Mouse (Mus musculus) heart, adult 2 months (tissue): ENCODE data around the gene Csmd2. TPM values are rescaled to one million over a fixed set of nuclear protein-coding genes. Genes with fewer than 3 reads are reported as not detected.

Source experiments
- DNase-seq, 2 experiments: peaks; one replicate each; pipeline ENCODE4 v3.0.0; 2021
- H3K27ac ChIP-seq: fragments of 200-600 bp; 2 replicates; pipeline ENCODE4 v1.8.1; 2022
- H3K27me3 ChIP-seq: fragments of 200-500 bp; 2 replicates; pipeline ENCODE4 v1.6.1; 2012; ENCODE audit warnings: mild to moderate bottlenecking, low read length, inconsistent platforms, mixed read lengths; ENCODE audit not compliant: control insufficient read depth, insufficient read depth
- H3K36me3 ChIP-seq: fragments of 200-500 bp; 2 replicates; pipeline ENCODE4 v1.6.1; 2012; ENCODE audit warnings: low read length, inconsistent platforms; ENCODE audit not compliant: control insufficient read depth, insufficient read depth
- H3K4me1 ChIP-seq: fragments of 200-500 bp; 2 replicates; pipeline ENCODE4 v1.6.1; 2011; ENCODE audit warnings: low read length; ENCODE audit not compliant: control insufficient read depth, insufficient read depth
- H3K4me3 ChIP-seq: fragments of 200-600 bp; 2 replicates; pipeline ENCODE4 v1.8.1; 2022
- H3K79me2 ChIP-seq: fragments of 200-500 bp; replicated peaks from 2 replicates; pipeline ENCODE4 v1.6.1; 2012; ENCODE audit warnings: mild to moderate bottlenecking, inconsistent platforms, low read length, moderate library complexity, mixed read lengths; ENCODE audit not compliant: control insufficient read depth, insufficient read depth
- H3K9ac ChIP-seq: fragments of 200-500 bp; 2 replicates; pipeline ENCODE4 v1.6.1; 2012; ENCODE audit warnings: low read depth, mild to moderate bottlenecking, control low read depth, inconsistent platforms, low read length, mixed read lengths
- CTCF ChIP-seq: fragments of 200-600 bp; IDR thresholded peaks from 2 replicates; pipeline ENCODE4 v1.8.1; 2022; ENCODE audit warnings: antibody characterized with exemption, mild to moderate bottlenecking, moderate library complexity
- EP300 ChIP-seq: fragments of 200-500 bp; IDR thresholded peaks from 2 replicates; pipeline ENCODE4 v1.6.1; 2011; ENCODE audit warnings: low read depth, low read length, control low read depth; ENCODE audit not compliant: insufficient read depth
- POLR2A ChIP-seq: fragments of 200-500 bp; IDR thresholded peaks from 2 replicates; pipeline ENCODE4 v1.6.1; 2011; ENCODE audit warnings: mild to moderate bottlenecking, low read depth, low read length, control low read depth; ENCODE audit not compliant: insufficient read depth
- WGBS: fragments of 180-500 bp; shearing (Covaris S2); methylation state at CpG from one replicate; pipeline ENCODE4 v1.1.7; 2018; 5-methylcytosine and 5-hydroxymethylcytosine counted together
- intact Hi-C: fragments of 180-260 bp; cut with DNase I; formaldehyde crosslinking; loops from one replicate; pipeline ENCODE4 v1.15.1; 2025
- polyA plus RNA-seq: library from polyadenylated mRNA; depleted of rRNA; stranded (reverse); fragments of >200 nt; gene quantifications from 2 replicates; pipeline ENCODE4 v1.2.3, GENCODE M21; 2012
- total RNA-seq, 2 experiments: library from RNA; stranded (reverse); gene quantifications; 2 replicates each; pipeline ENCODE4 v1.2.3; 2021

Gene Csmd2
- total and polyA plus RNA-seq, 3 experiments = not detected

- 68% methylated on average over 6 of the region's 6 CpGs for WGBS
- Histone ChIP-seq H3K4me1 (no peaks in the 10 kb centered on the region), H3K4me3 (no peak overlapping the region), H3K27me3 (no peaks in the 10 kb centered on the region), H3K27ac (no peak overlapping the region), H3K79me2 (no peaks in the 10 kb centered on the region), H3K36me3 (no peaks in the 10 kb centered on the region), H3K9ac (no peak overlapping the region)
- intact Hi-C loops = no loop called here
- TF ChIP-seq CTCF = no peak
- TF ChIP-seq EP300 = no peak
- no peak for TF ChIP-seq POLR2A
- DNase-seq = no peak
Observed at GRCm38 (mm10) chr4:128550756-128551155, 563.1 kb downstream of the Csmd2 start.

DNA sequence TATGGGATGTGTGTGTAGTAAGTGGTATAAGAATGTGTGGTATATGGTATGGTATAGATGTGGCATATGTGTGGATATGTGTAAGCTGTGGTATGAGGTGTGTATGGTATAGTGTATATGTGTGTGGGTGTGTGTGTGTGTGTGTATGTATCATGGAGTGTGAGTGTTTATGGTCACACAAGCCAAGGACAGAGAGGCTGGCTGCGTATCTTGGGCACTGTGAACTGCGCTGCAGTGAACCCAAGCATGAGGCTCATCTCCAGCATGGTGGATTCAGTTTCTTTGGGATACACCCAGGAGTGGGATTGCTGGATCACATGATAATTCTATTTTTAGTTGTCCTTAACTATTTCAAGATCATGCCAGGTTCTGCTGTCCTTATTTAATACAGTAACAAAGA, 566.5 kb downstream of the Csmd2 start:
- Histone ChIP-seq H3K4me1 (no peaks in the 10 kb centered on the region), H3K4me3 (no peak overlapping the region), H3K36me3 (no peaks in the 10 kb centered on the region), H3K79me2 (no peaks in the 10 kb centered on the region), H3K27me3 (no peaks in the 10 kb centered on the region), H3K9ac (no peak overlapping the region), H3K27ac (no peak overlapping the region)
- 91% methylated on average over 2 of the region's 2 CpGs for WGBS
- DNase-seq = no peak
- no peak for TF ChIP-seq EP300
- TF ChIP-seq CTCF = no peak
- no peak for TF ChIP-seq POLR2A
- intact Hi-C loops = no loop called here

- H3K36me3 ChIP-seq = no peaks in the 10 kb centered on the region
- no peak overlapping the region for H3K4me3 ChIP-seq
- intact Hi-C loops = no loop called here
- H3K27me3 ChIP-seq = no peaks in the 10 kb centered on the region
- H3K27ac ChIP-seq = no peak overlapping the region
- TF ChIP-seq EP300 (no peak), CTCF (peak; percentile 30)
- no peaks in the 10 kb centered on the region for H3K79me2 ChIP-seq
- WGBS = 80% methylated on average over 3 of the region's 3 CpGs
- H3K9ac ChIP-seq = no peak overlapping the region
- DNase-seq = no peak
- no peaks in the 10 kb centered on the region for H3K4me1 ChIP-seq
Observed at GRCm38 (mm10) chr4:128560327-128560726, 572.7 kb downstream of the Csmd2 start.

DNA sequence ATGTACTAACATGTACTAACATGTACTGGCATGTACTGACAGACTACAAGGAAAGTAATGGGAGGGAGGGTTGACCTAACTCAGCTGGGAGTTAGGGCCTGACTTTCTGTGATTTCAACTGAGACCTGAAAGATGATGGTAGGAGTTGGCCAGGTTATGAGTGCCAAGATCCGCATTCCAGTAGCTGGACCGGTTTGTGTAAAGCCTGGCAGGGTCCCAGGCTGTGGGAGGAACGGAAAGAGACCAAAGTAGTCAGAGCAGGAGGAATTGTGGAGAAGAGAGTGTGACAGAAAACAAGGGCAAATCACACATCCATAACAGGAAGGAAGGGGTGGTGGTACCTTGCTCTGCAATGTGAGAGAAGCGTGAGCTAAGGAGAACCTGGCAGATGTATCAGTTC, 588.2 kb downstream of the Csmd2 start:
- Histone ChIP-seq H3K4me1 (no peaks in the 10 kb centered on the region), H3K9ac (no peak overlapping the region), H3K4me3 (no peak overlapping the region), H3K36me3 (no peaks in the 10 kb centered on the region), H3K27me3 (no peaks in the 10 kb centered on the region), H3K79me2 (no peaks in the 10 kb centered on the region), H3K27ac (no peak overlapping the region)
- WGBS = 36% methylated on average over 4 of the region's 4 CpGs
- TF ChIP-seq CTCF = no peak
- no peak for TF ChIP-seq POLR2A
- no peak for TF ChIP-seq EP300
- no peak for DNase-seq
- intact Hi-C loops = no loop called here

DNA sequence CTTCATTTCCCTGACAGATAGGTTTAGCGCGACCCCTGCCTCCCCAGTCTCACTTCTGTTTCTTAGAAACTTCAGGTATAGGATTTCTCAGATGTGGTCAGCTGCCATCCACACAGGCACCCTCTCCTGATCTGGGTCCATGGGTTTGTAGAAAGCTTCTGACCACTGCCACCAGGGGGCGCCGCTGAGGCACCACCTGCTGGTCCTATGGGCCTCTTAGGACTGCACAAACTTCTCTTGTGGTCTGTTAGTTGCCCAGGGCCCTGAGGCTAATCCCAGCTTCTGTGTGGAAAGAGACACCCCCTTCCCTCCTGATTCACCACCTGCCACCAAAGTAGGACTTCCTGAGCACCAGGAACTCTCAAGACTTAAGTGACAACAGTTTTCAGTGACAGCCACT, 591.5 kb downstream of the Csmd2 start:
- Histone ChIP-seq H3K4me3 (no peak overlapping the region), H3K9ac (no peak overlapping the region), H3K27ac (no peak overlapping the region), H3K4me1 (no peaks in the 10 kb centered on the region), H3K79me2 (no peaks in the 10 kb centered on the region), H3K27me3 (no peaks in the 10 kb centered on the region), H3K36me3 (no peaks in the 10 kb centered on the region)
- TF ChIP-seq POLR2A (no peak), CTCF (peak; percentile 63)
- intact Hi-C loops = no loop called here
- peak; percentile 14 to 25 for DNase-seq
- 51% methylated on average over 4 of the region's 4 CpGs for WGBS

DNA sequence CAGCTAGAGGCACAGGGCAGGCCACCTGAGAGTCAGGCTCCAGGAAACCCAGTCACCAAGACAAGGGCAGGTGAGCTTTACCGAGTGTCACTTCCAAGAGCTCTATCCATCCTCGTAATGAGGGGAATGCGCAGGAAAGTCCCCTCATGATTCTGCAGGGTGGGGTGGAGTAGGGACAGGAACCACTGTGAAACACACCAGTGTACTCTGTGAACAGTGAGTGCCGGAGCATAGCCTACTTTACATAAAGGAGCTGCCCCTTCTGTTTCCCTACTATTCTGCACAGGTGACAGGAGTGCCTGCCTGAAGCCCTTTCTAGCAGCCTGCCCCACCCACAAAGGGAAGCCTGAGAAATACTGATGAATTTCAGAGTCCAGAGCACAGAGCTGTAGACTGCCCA, 605.6 kb downstream of the Csmd2 start:
- H3K9ac ChIP-seq = no peak overlapping the region
- no peak for TF ChIP-seq EP300
- TF ChIP-seq POLR2A = no peak
- TF ChIP-seq CTCF = no peak
- intact Hi-C loops = no loop called here
- no peak overlapping the region for H3K27ac ChIP-seq
- H3K36me3 ChIP-seq = no peaks in the 10 kb centered on the region
- DNase-seq = no peak
- H3K79me2 ChIP-seq = no peaks in the 10 kb centered on the region
- H3K4me3 ChIP-seq = no peak overlapping the region
- H3K27me3 ChIP-seq = no peaks in the 10 kb centered on the region
- WGBS = 97% methylated on average over 4 of the region's 4 CpGs
- no peaks in the 10 kb centered on the region for H3K4me1 ChIP-seq

GRCm38 (mm10) chr4:128594062-128594461, 606.4 kb downstream of the Csmd2 start:
- intact Hi-C loops = no loop called here
- no peak overlapping the region for H3K4me3 ChIP-seq
- H3K36me3 ChIP-seq = no peaks in the 10 kb centered on the region
- TF ChIP-seq EP300 (no peak), CTCF (no peak), POLR2A (no peak)
- H3K79me2 ChIP-seq = no peaks in the 10 kb centered on the region
- H3K9ac ChIP-seq = no peak overlapping the region
- no peaks in the 10 kb centered on the region for H3K27me3 ChIP-seq
- WGBS = 100% methylated on average over 4 of the region's 5 CpGs
- no peak overlapping the region for H3K27ac ChIP-seq
- H3K4me1 ChIP-seq = no peaks in the 10 kb centered on the region
- DNase-seq = no peak
